Mouse (Mus musculus): ENCODE results near the gene Sik1.

Gene Sik1

GRCm38 (mm10) chr17:31831866-31832576 lies 23.6 kb downstream of the Sik1 start:
- DNase-seq (ENCODE audit: low spot score), result no peak

GRCm38 (mm10) chr17:31831097-31831865 lies 24.3 kb downstream of the Sik1 start:
- DNase-seq (ENCODE audit: low spot score), result no peak

GRCm38 (mm10) chr17:31830506-31831075 lies 25.0 kb downstream of the Sik1 start:
- no peak for DNase-seq (ENCODE audit: low spot score)

- DNase-seq (ENCODE audit: low spot score), result no peak
These were observed 26.7 kb downstream of the Sik1 start for GRCm38 (mm10) chr17:31828916-31829315.

GRCm38 (mm10) chr17:31828118-31828517 lies 27.5 kb downstream of the Sik1 start:
- no peak for DNase-seq (ENCODE audit: low spot score)

- peak; percentile 59 for DNase-seq (ENCODE audit: low spot score)
These were observed 28.4 kb downstream of the Sik1 start for GRCm38 (mm10) chr17:31827206-31827605.

GRCm38 (mm10) chr17:31826669-31827068 lies 28.9 kb downstream of the Sik1 start:
- DNase-seq (ENCODE audit: low spot score), result peak; percentile 57

GRCm38 (mm10) chr17:31825678-31826077 lies 29.9 kb downstream of the Sik1 start:
- DNase-seq (ENCODE audit: low spot score), result no peak

- DNase-seq (ENCODE audit: low spot score), result no peak
These were observed 30.8 kb downstream of the Sik1 start for GRCm38 (mm10) chr17:31824812-31825211.

- no peak for DNase-seq (ENCODE audit: low spot score)
These were observed 34.3 kb downstream of the Sik1 start for GRCm38 (mm10) chr17:31821136-31821933.

- DNase-seq (ENCODE audit: low spot score), result no peak
These were observed 35.3 kb downstream of the Sik1 start for GRCm38 (mm10) chr17:31820099-31820846.

- DNase-seq (ENCODE audit: low spot score), result no peak
These were observed 36.2 kb downstream of the Sik1 start for GRCm38 (mm10) chr17:31819372-31819771.

- no peak for DNase-seq (ENCODE audit: low spot score)
These were observed 37.8 kb downstream of the Sik1 start for GRCm38 (mm10) chr17:31817815-31818214.

GRCm38 (mm10) chr17:31817203-31817602 lies 38.4 kb downstream of the Sik1 start:
- no peak for DNase-seq (ENCODE audit: low spot score)

GRCm38 (mm10) chr17:31814848-31815247 lies 40.8 kb downstream of the Sik1 start:
- no peak for DNase-seq (ENCODE audit: low spot score)

- no peak for DNase-seq (ENCODE audit: low spot score)
These were observed 41.5 kb downstream of the Sik1 start for GRCm38 (mm10) chr17:31813938-31814622.

- DNase-seq (ENCODE audit: low spot score), result no peak
These were observed 44.3 kb downstream of the Sik1 start for GRCm38 (mm10) chr17:31811333-31811732.

- no peak for DNase-seq (ENCODE audit: low spot score)
These were observed 45.7 kb downstream of the Sik1 start for GRCm38 (mm10) chr17:31809894-31810293.

- DNase-seq (ENCODE audit: low spot score), result no peak
These were observed 46.5 kb downstream of the Sik1 start for GRCm38 (mm10) chr17:31809136-31809535.

- DNase-seq (ENCODE audit: low spot score), result peak; percentile 37
These were observed 47.3 kb downstream of the Sik1 start for GRCm38 (mm10) chr17:31808082-31808875.

Data from ovary, adult 18-20 months (tissue).